Comparison of ENCODE assay signal across 14 mouse cellular contexts in the genomic region with DNA sequence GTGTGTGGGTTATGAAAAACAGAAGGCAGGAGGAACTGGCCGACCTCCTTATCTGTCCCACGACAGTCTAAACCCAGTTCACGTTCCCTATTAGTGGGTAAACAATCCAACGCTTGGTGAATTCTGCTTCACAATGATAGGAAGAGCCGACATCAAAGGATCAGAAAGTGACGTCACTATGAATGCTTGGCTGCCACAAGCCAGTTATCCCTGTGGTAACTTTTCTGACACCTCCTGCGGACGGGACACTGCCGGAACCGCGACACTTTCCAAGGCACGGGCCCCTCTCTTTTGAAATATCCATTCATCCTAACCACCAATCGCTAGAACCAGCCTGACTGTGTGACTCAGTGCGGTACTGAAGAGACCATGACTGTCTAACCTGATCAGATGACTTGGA. TPM values are rescaled to one million over a fixed set of nuclear protein-coding genes. Genes with fewer than 3 reads are reported as not detected.
DNase-seq lines count a peak whose midpoint lies in the region; ATAC-seq and TF ChIP-seq lines count a peak whose summit lies in the region.
"Had no signal": no experiment of that assay in that cellular context is flagged by ENCODE, and none has a peak within 500 bp of the region (broad histone marks: within the 10 kb centered on the region; RNA-seq: fewer than 3 reads in every experiment).

No protein-coding gene starts in this region.

- 61% methylated on average over 14 of the region's 14 CpGs for WGBS in lung, embryonic 14.5 days
- WGBS in lung, adult 2 months, result 66% methylated on average over 14 of the region's 14 CpGs
- 78% methylated on average over 14 of the region's 14 CpGs for WGBS in large intestine, adult 2 months

- ATAC-seq in lung, embryonic 14.5 days (ENCODE audit: insufficient read depth), result no peak
- ATAC-seq in G1E (ENCODE audit: extremely low read depth, insufficient number of reproducible peaks, low FRiP score, poor library complexity, severe bottlenecking), result peak; percentile 73

- no peak for TF ChIP-seq POLR2A in lung, adult 2 months (IDR thresholded peaks at IDR 0.05; ENCODE audit: borderline replicate concordance, extremely low read depth, low read depth, low read length)

- no peak overlapping the region for H3K27ac ChIP-seq in lung, embryonic 14.5 days (ENCODE audit: low read depth)
- H3K27ac ChIP-seq: embryonic facial prominence, embryonic 15.5 days; macrophage had no signal

- no peaks in the 10 kb centered on the region for H3K36me3 ChIP-seq in lung, embryonic 14.5 days (ENCODE audit: insufficient read depth)
- H3K36me3 ChIP-seq in G1E (replicated peaks), result no peaks in the 10 kb centered on the region
- H3K36me3 ChIP-seq: embryonic facial prominence, embryonic 15.5 days had no signal

- no peaks in the 10 kb centered on the region for H3K9me3 ChIP-seq in lung, embryonic 14.5 days (ENCODE audit: low read depth, low read length)
- peaks cover 47% of the 10 kb centered on the region for H3K9me3 ChIP-seq in G1E (replicated peaks)
- H3K9me3 ChIP-seq: embryonic facial prominence, embryonic 15.5 days had no signal

- no peaks in the 10 kb centered on the region for H3K4me1 ChIP-seq in lung, embryonic 14.5 days (ENCODE audit: insufficient read depth)
- no peaks in the 10 kb centered on the region; the same call in 1 of the 2 replicates for H3K4me1 ChIP-seq in lung, adult 2 months (ENCODE audit: control insufficient read depth, insufficient read depth, low read length)
- H3K4me1 ChIP-seq in G1E (ENCODE audit: insufficient read depth, low read depth, low read length), result no peaks in the 10 kb centered on the region

- peaks cover 11% of the 10 kb centered on the region for H3K27me3 ChIP-seq in lung, embryonic 14.5 days (ENCODE audit: insufficient read depth, low read length)
- no peaks in the 10 kb centered on the region for H3K27me3 ChIP-seq in G1E (ENCODE audit: insufficient read depth, low read length)

- no peak overlapping the region for H3K4me3 ChIP-seq in lung, embryonic 14.5 days (ENCODE audit: low read depth, low read length)
- no peak overlapping the region for H3K4me3 ChIP-seq in lung, adult 2 months (replicated peaks; ENCODE audit: extremely low read depth, low read depth, low read length)
- H3K4me3 ChIP-seq in G1E (ENCODE audit: low read depth, low read length), result no peak overlapping the region
- H3K4me3 ChIP-seq: embryonic facial prominence, embryonic 15.5 days had no signal

- no peak overlapping the region for H3K9ac ChIP-seq in lung, embryonic 14.5 days
- H3K9ac ChIP-seq: embryonic facial prominence, embryonic 15.5 days had no signal

- H3K4me2 ChIP-seq in lung, embryonic 14.5 days, result no peak overlapping the region
- H3K4me2 ChIP-seq: embryonic facial prominence, embryonic 15.5 days had no signal

- TF ChIP-seq CTCF in lung, embryonic 14.5 days (IDR thresholded peaks at IDR 0.05; ENCODE audit: low read depth), result no peak
- TF ChIP-seq CTCF in lung, adult 2 months (IDR thresholded peaks at IDR 0.05; ENCODE audit: insufficient read depth, low read length), result no peak
- TF ChIP-seq CTCF in G1E (IDR thresholded peaks at IDR 0.05; ENCODE audit: low read depth, low read length), result no peak

- peak; percentile 46 for DNase-seq in lung, embryonic 14.5 days
- DNase-seq in lung, adult 2 months, result no peak
- peak; percentile 92 for DNase-seq in G1E (ENCODE audit: low spot score)
- peak; percentile 49 for DNase-seq in c-Kit-negative CD71-positive TER-119-positive erythroid progenitor cells, embryonic 14.5 days (ENCODE audit: low read depth, low spot score)
- peak; percentile 25 for DNase-seq in large intestine, adult 2 months (ENCODE audit: low read depth, low spot score)
- no peak for DNase-seq in kidney, postnatal 36 days
- DNase-seq in right cerebral cortex, adult 2 months (ENCODE audit: low spot score in 2 of 2), result no peak
- no peak for DNase-seq in layer of hippocampus, adult 9-11 months
- DNase-seq: heart, postnatal 36 days; kidney, postnatal 25 days; right cerebral cortex, postnatal 14 days had no signal

RNA-seq across cellular contexts. Expression of a gene that starts 2.0 kb away (rescaled TPM):
- 0.15 TPM in 1 of 2 replicates, not detected in the other for polyA plus RNA-seq in lung, embryonic 14.5 days (2014; fragmentation: Nextera tagmentation; extraction: Ambion mirVana)
- 1.0 and 1.4 TPM in 2 replicates for polyA plus RNA-seq in lung, adult 2 months (2012; rRNA removed)
- total RNA-seq in G1E (2014; fragmentation: Nextera tagmentation), result not detected in 2 replicates
- total RNA-seq in G1E (2017), result 0.05 and 0.06 TPM in 2 replicates
- not detected in 2 replicates for polyA plus RNA-seq in G1E (2012)
- polyA plus RNA-seq in large intestine, adult 2 months (2012; rRNA removed), result 0.76 and 1.6 TPM in 2 replicates
- polyA plus RNA-seq: limb, embryonic 11.5 days had no signal

Comparison
In these comparisons a context has a peak if more than half of its experiments do, and no peak if none do; other contexts are left out.
1. DNase-seq: peak in lung, embryonic 14.5 days (single experiment), G1E (single experiment), c-Kit-negative CD71-positive TER-119-positive erythroid progenitor cells, embryonic 14.5 days (single experiment) and large intestine, adult 2 months (single experiment); none in lung, adult 2 months (single experiment), kidney, postnatal 36 days (0 of 2), right cerebral cortex, adult 2 months (0 of 2) and layer of hippocampus, adult 9-11 months (single experiment).